Mouse (Mus musculus): ENCODE results near the gene Musk. TPM values are rescaled to one million over a fixed set of nuclear protein-coding genes. Genes with fewer than 3 reads are reported as not detected.

Gene Musk
- total RNA-seq, 1 experiment from 2014 or later = not detected

DNA sequence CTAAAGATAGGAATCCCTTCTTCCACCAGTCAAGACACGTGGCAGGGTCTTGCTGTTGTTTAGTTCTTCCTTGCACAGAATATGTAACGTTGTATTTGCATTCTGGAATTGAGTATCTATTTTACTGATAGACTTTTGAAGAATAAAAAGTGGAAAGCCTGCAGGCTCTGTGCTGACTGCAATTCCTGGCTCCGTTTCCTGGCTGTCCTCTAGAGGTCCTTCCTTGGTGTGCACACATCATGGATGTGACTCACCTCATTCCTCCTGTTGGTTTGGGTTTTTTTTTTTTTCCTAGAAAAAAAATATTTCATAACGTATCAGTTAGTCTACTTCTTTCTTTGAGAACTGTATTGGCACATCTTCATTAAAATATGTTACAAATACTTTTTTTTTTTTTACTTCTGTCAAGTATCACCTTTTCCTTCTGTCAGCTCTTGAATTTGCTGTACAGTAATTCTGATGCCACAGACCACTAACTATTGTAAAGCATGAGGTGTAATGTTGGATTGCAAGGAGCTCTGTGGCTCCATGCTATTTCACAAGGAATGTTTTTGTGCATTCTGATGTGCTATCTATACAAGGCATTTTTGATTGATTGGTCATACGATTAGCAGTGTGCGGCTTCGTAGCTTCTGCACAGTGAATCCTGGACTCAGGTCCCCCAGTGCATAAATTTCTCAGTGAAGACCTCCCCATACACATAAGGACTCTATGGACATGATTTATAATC, 88.5 kb downstream of the Musk start:
- ATAC-seq (replicated peaks; ENCODE audit: insufficient number of reproducible peaks, low FRiP score, low TSS enrichment, poor library complexity, severe bottlenecking) = no peak

DNA sequence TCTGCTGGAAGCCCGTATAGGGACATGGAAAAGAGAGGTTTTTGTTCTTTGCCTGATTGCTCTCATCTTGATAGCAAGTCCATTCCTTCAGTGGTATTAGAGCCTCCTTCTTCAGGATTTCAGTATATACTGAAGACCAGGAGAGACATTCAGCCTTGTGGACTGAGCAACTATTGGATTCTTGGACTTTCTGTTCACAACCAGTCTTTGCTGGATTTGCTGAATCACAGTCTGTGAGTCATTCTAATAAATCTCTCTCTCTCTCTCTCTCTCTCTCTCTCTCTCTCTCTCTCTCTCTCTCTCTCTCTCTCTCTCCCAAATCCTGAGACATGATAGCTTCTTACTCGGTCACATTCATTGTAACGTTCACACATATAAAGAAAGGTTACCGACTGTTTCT, 93.4 kb downstream of the Musk start:
- ATAC-seq (replicated peaks; ENCODE audit: insufficient number of reproducible peaks, low FRiP score, low TSS enrichment, poor library complexity, severe bottlenecking) = no peak

DNA sequence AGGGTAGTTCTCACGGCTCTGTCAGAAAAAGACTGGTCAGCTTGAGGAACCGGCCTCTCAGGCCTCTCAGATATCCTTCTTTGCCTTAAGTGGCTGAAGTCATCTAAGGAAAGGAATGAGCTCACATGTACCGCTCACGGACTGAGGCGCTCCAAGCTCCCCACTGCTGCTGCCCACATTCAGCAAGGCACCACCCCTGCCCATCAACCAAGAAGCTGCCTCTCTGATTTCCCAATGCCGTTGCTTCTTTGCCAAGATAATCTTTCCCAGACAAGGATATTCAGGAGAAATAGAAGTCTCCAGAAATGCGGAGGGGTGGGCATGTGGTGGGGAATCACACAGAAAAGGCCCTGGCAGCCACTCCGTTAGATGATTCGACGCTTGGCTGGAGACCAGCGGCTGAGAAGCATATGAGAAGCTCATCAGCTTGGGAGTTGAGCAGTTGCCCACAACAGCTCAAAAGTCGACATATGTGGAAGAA, 115.1 kb downstream of the Musk start:
- ATAC-seq (replicated peaks; ENCODE audit: insufficient number of reproducible peaks, low FRiP score, low TSS enrichment, poor library complexity, severe bottlenecking) = no peak

DNA sequence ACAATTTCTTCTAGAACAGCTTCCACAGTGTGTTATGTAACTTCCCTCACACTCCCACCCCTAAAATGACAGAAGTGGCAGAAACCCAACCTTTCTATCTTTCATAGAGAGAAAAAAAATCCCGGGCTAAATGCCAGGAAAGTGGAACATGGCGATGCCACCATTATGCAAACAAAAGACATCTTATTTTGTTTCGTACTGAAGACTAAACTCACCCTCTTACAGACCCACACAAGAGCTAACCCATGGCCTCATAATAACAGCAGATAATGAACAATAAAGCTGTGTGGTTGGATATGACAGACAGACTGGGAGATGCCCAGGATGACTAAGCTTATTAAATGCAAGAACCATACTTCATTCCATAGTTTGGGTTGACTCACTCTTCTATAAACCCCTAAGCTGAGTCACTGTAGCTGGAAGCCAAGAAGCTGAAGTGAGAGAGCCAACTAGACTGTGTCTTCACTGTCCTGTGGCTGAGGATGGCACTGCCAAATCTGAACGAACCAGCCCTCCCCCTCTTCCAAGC, 116.3 kb downstream of the Musk start:
- ATAC-seq (replicated peaks; ENCODE audit: insufficient number of reproducible peaks, low FRiP score, low TSS enrichment, poor library complexity, severe bottlenecking) = no peak

DNA sequence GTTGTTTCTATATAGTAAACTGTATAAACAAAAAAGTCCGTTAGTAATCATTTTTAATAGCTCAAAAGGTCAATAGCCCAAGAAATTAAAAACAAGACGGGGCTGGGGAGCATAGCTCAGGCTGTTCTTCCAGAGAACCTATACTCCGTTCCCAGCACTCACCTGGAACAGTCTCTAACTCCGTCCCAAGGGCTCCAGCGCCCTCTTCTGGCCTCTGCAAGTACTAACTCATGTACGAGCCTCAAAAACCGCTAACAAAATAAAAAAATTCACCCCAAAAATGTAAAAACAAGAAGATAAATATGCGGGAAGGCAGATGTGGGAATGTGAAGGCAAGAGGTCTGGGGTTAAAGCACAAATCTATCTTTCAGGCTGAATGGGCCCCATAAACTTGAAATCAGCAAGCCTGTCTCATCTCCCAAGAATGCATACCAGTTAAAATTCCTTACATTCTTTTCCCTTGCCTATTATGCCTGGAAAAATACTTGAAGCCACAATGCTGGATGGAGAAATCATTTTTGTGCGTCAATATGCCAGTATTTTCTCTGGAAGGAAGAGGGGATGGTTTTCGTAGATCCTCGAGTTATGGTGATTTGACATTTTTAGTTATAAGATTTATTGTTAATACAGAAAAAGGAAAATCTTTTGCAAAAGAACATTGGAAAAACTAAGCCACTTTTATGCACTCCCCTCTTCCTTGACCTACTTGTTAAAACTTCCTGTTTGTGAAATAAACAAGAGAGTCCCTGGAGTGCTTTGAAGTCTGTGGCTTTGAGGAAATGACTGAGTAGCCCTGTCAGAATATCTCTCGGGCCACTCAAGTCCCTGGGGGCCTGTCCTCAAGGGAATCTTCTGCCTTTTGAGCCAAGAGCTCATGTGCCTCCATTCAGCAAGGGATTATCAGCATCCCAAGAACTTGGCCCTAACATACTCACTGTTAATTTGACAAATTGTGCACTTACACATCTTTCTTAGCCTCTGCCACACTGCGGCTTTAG, 127.7 kb downstream of the Musk start:
- no peak for ATAC-seq (replicated peaks; ENCODE audit: insufficient number of reproducible peaks, low FRiP score, low TSS enrichment, poor library complexity, severe bottlenecking)

DNA sequence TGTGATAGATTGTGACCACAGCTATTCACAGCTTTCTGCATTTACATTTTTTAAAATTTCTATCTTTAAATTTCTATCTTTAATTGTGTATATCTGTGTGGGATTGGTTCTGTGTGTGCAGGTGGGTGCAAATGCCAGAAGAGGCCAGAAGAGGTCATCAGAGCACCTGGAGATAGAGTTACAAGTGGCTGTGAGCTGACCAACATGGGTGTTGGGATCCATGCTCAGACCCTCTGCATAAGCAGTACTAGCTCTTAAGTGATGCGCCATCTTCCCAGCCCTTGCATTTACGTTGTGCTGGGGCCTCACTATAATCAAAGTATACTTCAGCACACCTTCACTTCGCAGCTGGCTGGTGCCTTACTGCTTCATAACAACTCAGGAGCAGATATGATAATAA, 129.8 kb downstream of the Musk start:
- no peak for ATAC-seq (replicated peaks; ENCODE audit: insufficient number of reproducible peaks, low FRiP score, low TSS enrichment, poor library complexity, severe bottlenecking)

DNA sequence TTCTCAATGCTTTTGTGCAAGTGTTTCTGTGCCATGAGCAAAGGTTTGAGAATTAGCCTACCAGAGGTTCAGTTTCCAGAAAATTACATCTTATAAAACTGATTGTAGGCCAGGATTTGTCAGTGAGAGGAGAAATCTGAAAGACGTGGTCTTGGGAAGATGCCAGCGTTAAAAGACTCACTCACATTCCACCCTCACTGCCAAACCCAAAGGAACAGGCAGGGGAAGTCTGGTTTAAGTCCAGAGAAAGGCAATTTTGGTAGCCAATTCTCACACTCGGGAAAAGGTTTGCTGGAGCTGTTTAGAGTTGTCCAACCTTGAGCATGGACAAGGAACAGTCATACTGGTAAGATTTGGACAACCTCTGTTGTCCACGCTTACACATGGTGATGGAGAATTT, 131.6 kb downstream of the Musk start:
- no peak for ATAC-seq (replicated peaks; ENCODE audit: insufficient number of reproducible peaks, low FRiP score, low TSS enrichment, poor library complexity, severe bottlenecking)

DNA sequence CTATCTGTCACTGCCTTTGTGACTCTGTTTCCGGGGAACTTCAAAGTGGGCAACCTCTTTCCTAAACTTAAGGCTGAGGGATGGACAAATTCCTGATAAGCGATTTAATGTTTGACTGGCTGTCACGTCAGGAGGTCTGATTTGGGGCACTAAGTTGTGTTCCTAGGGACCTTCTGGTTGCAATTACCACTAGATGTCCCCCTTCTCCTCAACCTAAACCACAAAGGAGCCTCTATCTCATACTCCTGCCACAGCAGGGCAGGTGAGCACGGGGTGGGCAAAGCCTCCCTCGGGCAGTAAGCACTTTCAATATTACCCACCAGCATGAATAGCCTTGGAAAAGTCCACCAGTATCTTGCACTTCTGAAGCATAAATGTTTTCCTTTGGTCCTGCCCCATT, 133.5 kb downstream of the Musk start:
- no peak for ATAC-seq (replicated peaks; ENCODE audit: insufficient number of reproducible peaks, low FRiP score, low TSS enrichment, poor library complexity, severe bottlenecking)

DNA sequence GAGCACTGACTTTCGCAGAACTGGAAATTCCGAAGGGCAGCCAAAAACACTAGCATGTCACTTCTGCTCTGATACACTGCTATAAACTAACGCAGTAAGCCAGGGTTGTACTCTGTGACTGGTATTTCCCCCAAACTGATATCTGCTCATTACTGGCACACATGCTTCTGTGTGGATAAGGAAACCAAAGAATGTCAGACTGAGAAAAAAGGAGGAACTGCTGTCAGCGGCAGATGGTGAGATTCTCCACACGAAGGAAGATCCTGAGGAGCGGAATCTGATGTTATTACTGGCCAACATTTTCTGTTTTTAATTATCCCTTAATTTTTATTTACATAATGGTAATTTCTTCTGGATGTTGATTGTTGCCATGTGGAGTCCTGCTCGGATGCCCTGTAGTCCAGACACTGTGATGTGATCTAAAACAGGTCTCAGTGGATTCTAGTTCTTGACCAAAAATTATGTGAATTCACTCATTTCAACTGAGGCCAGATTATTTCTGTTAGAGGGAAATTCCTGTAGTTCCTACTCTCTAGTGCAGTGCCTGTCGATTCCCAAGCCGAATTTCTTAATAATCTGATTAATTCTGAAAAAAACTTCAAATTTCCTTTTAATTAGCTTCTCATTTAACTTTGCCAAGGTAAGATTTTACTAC, 137.6 kb downstream of the Musk start:
- ATAC-seq (replicated peaks; ENCODE audit: insufficient number of reproducible peaks, low FRiP score, low TSS enrichment, poor library complexity, severe bottlenecking) = no peak

Other genes starting within 250 kb of the Musk start
- not detected in 3 replicates for gene Svep1, start 79.1 kb upstream of the Musk start, total RNA-seq (2017)